Mouse (Mus musculus) naive thymus-derived CD4-positive, alpha-beta T cell, adult 5 months (primary cell): ENCODE results near the gene Usp53. TPM values are rescaled to one million over a fixed set of nuclear protein-coding genes. Genes with fewer than 3 reads are reported as not detected.

Experiments used
- polyA plus RNA-seq: library from polyadenylated mRNA; unstranded; fragments of 100-300 nt; shearing (Covaris generic); gene quantifications from one replicate; pipeline ENCODE4 v1.2.1, GENCODE M21; 2017

Gene Usp53
- polyA plus RNA-seq = 50.6 TPM

GRCm38 (mm10) chr3:122984249-122985182 is at the start of gene Usp53:
Gene Usp53, minus strand, starts transcription at chr3:122984510.

GRCm38 (mm10) chr3:122924009-122924914 is 60.0 kb downstream of the Usp53 start, which contains the start of gene 1810037I17Rik:
Gene 1810037I17Rik, plus strand, starts transcription at chr3:122924203.

GRCm38 (mm10) chr3:122919260-122919659 is 65.0 kb downstream of the Usp53 start, which contains the start of gene Gm10959:
Gene Gm10959, minus strand, starts transcription at chr3:122919360.

DNA sequence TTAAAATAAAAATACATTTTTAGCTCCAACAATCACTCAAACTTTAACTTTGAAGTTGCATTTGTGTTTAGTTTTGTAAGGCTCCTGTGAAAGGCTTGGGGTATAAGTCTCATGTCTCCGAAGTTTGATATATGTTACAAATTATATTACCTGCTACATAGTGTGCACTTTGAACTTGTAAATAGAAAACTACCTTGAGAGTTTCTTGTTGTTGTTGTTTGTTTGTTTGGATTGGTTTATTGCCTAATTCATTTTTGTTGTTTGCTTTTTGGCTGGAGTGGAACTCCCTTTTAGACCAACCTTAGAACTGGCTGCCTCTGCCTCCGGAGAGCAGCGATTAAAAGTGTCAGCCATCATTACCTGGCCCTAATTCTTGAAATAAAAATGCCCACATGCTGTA is 89.5 kb downstream of the Usp53 start, which contains the start of gene Fabp2:
Gene Fabp2 (plus strand): TSS at position 301 of the 400 bp plus-strand sequence.

Other genes starting within 250 kb of the Usp53 start
- gene Fabp2, start 89.4 kb downstream of the Usp53 start, polyA plus RNA-seq = not detected
- gene Gm10959, start 65.2 kb downstream of the Usp53 start, polyA plus RNA-seq = not detected
- 55.3 TPM for gene 1810037I17Rik, start 60.3 kb downstream of the Usp53 start, polyA plus RNA-seq
- not detected for gene Myoz2, start 50.5 kb upstream of the Usp53 start, polyA plus RNA-seq